In genomic region chr3:142281093-142281445, GRCm38 (mm10) we compare ENCODE assay signal across 8 mouse cellular contexts.
DNase-seq lines count a peak whose midpoint lies in the region; ATAC-seq and TF ChIP-seq lines count a peak whose summit lies in the region.

No protein-coding gene starts in this region.

- peak; percentile 76 for ATAC-seq in lung, embryonic 16.5 days (ENCODE audit: low read depth)
- peak; percentile 63 for ATAC-seq in limb, embryonic 12.5 days (ENCODE audit: insufficient number of reproducible peaks, insufficient read depth, low FRiP score, low TSS enrichment, low read depth)

- H3K9ac ChIP-seq in lung, embryonic 16.5 days (ENCODE audit: low read length) = no peak overlapping the region
- H3K9ac ChIP-seq in limb, embryonic 12.5 days (replicated peaks) = no peak overlapping the region

- no peak overlapping the region for H3K4me3 ChIP-seq in lung, embryonic 16.5 days (ENCODE audit: low read length)
- no peak overlapping the region for H3K4me3 ChIP-seq in limb, embryonic 12.5 days (replicated peaks)
- H3K4me3 ChIP-seq in thymus, adult 2 months (ENCODE audit: control insufficient read depth, insufficient read depth, low read length) = no peak overlapping the region
- H3K4me3 ChIP-seq in cerebellum, adult 2 months (replicated peaks; ENCODE audit: insufficient read depth, low read depth, low read length) = no peak overlapping the region

- H3K9me3 ChIP-seq in lung, embryonic 16.5 days (ENCODE audit: control insufficient read depth, low read length) = no peaks in the 10 kb centered on the region
- H3K9me3 ChIP-seq in limb, embryonic 12.5 days = no peaks in the 10 kb centered on the region

- no peaks in the 10 kb centered on the region; the same call in 1 of the 2 replicates for H3K4me1 ChIP-seq in lung, embryonic 16.5 days (replicated peaks; ENCODE audit: control insufficient read depth, insufficient read depth, low read length)
- H3K4me1 ChIP-seq in limb, embryonic 12.5 days (replicated peaks) = peaks cover 10% of the 10 kb centered on the region; the same call in 1 of the 2 replicates
- peaks cover 4% of the 10 kb centered on the region; the same call in 1 of the 2 replicates for H3K4me1 ChIP-seq in thymus, adult 2 months (replicated peaks; ENCODE audit: control insufficient read depth, insufficient read depth, low read length)
- H3K4me1 ChIP-seq in cerebellum, adult 2 months (ENCODE audit: control insufficient read depth, insufficient read depth, low read length) = no peaks in the 10 kb centered on the region

- TF ChIP-seq POLR2A in thymus, adult 2 months (IDR thresholded peaks at IDR 0.05; ENCODE audit: control insufficient read depth, extremely low read depth, insufficient read depth, low read length, poor library complexity) = no peak
- TF ChIP-seq POLR2A in cerebellum, adult 2 months (IDR thresholded peaks at IDR 0.05; ENCODE audit: borderline replicate concordance, insufficient read depth, low read length) = no peak

- no peaks in the 10 kb centered on the region for H3K27me3 ChIP-seq in lung, embryonic 16.5 days (ENCODE audit: control insufficient read depth, insufficient read depth, low read depth, low read length)
- H3K27me3 ChIP-seq in limb, embryonic 12.5 days = peaks cover 8% of the 10 kb centered on the region
- no peaks in the 10 kb centered on the region for H3K27me3 ChIP-seq in thymus, adult 2 months (ENCODE audit: control insufficient read depth, insufficient read depth, low read length)
- no peaks in the 10 kb centered on the region for H3K27me3 ChIP-seq in cerebellum, adult 2 months (ENCODE audit: control insufficient read depth, insufficient read depth, low read length)

- no peak overlapping the region for H3K4me2 ChIP-seq in lung, embryonic 16.5 days (ENCODE audit: low read depth, low read length)
- no peak overlapping the region for H3K4me2 ChIP-seq in limb, embryonic 12.5 days

- no peak for TF ChIP-seq CTCF in thymus, adult 2 months (IDR thresholded peaks at IDR 0.05; ENCODE audit: borderline replicate concordance, control insufficient read depth, extremely low read depth, insufficient read depth, low read length, poor library complexity)
- TF ChIP-seq CTCF in cerebellum, adult 2 months (IDR thresholded peaks at IDR 0.05; ENCODE audit: borderline replicate concordance, insufficient read depth, low read depth, low read length) = no peak

- H3K36me3 ChIP-seq in lung, embryonic 16.5 days (ENCODE audit: control insufficient read depth, insufficient read depth, low read length) = no peaks in the 10 kb centered on the region
- no peaks in the 10 kb centered on the region for H3K36me3 ChIP-seq in limb, embryonic 12.5 days
- H3K36me3 ChIP-seq in thymus, adult 2 months (ENCODE audit: control insufficient read depth, insufficient read depth, low read length) = no peaks in the 10 kb centered on the region; the same call in 1 of the 2 replicates

- no peak for DNase-seq in lung, postnatal 14 days
- DNase-seq in c-Kit-positive CD71-positive TER-119-negative erythroid progenitor cells, embryonic 14.5 days (ENCODE audit: low read depth) = peak; percentile 35
- peak; percentile 63 for DNase-seq in thymus, adult 2 months
- DNase-seq in layer of hippocampus, adult 9-11 months = no peak
- DNase-seq in cerebellum, adult 2 months = no peak
- DNase-seq in lung, postnatal 10 days = no peak

- no peak overlapping the region for H3K27ac ChIP-seq in lung, embryonic 16.5 days (ENCODE audit: low read length)
- H3K27ac ChIP-seq in limb, embryonic 12.5 days = no peak overlapping the region
- H3K27ac ChIP-seq in thymus, adult 2 months (ENCODE audit: control insufficient read depth, insufficient read depth, low read length) = no peak overlapping the region
- no peak overlapping the region for H3K27ac ChIP-seq in cerebellum, adult 2 months (ENCODE audit: insufficient read depth, low read length)

- WGBS in lung, embryonic 16.5 days = 63% methylated on average over 1 of the region's 1 CpGs
- 33% methylated on average over 1 of the region's 1 CpGs for WGBS in limb, embryonic 12.5 days
- WGBS in thymus, adult 2 months = 7% methylated on average over 1 of the region's 1 CpGs
- WGBS in cerebellum, adult 2 months = 92% methylated on average over 1 of the region's 1 CpGs

Comparison
In these comparisons a context has a peak if more than half of its experiments do, and no peak if none do; other contexts are left out.
1. DNase-seq: peak in c-Kit-positive CD71-positive TER-119-negative erythroid progenitor cells, embryonic 14.5 days (single experiment) and thymus, adult 2 months (single experiment); none in lung, postnatal 14 days (single experiment), layer of hippocampus, adult 9-11 months (single experiment), cerebellum, adult 2 months (0 of 2) and lung, postnatal 10 days (single experiment).